Mouse (Mus musculus): ENCODE results near the gene Shmt2.

- TF ChIP-seq CTCF (IDR thresholded peaks at IDR 0.05; ENCODE audit: control insufficient read depth, insufficient read depth, insufficient replicate concordance, low read depth, low read length) = no peak
- TF ChIP-seq POLR2A (IDR thresholded peaks at IDR 0.05; ENCODE audit: control insufficient read depth, low read depth, low read length) = no peak
Observed at GRCm38 (mm10) chr10:127531548-127531947, 9.3 kb upstream of the Shmt2 start.

Data from testis, adult 2 months (tissue).